Mouse (Mus musculus): ENCODE results near the gene Synpr. TPM values are rescaled to one million over a fixed set of nuclear protein-coding genes. Genes with fewer than 3 reads are reported as not detected.
A peak's percentile ranks its signal among the peaks of the same experiment; 100 is the strongest.

Synpr gene
- polyA plus RNA-seq, 1 experiment from 2014 or later = 0.14 TPM

GRCm38 (mm10) chr14:13355569-13356362 is 71.2 kb downstream of the Synpr start:
- H3K4me2 ChIP-seq = no peak overlapping the region
- no peaks in the 10 kb centered on the region for H3K9me3 ChIP-seq (replicated peaks)
- WGBS (ENCODE audit: insufficient replicate concordance) = 9% methylated on average over 7 of the region's 7 CpGs
- H3K36me3 ChIP-seq = no peaks in the 10 kb centered on the region
- DNase-seq (peak; percentile 3), ATAC-seq (ENCODE audit: low read depth) (no peak)
- H3K27ac ChIP-seq = no peak overlapping the region
- no peak overlapping the region for H3K9ac ChIP-seq
- no peak overlapping the region for H3K4me3 ChIP-seq (replicated peaks)
- no peaks in the 10 kb centered on the region for H3K27me3 ChIP-seq
- H3K4me1 ChIP-seq (replicated peaks) = no peaks in the 10 kb centered on the region

- 53% methylated on average over 5 of the region's 5 CpGs for WGBS (ENCODE audit: insufficient replicate concordance)
- DNase-seq = no peak
Measured at GRCm38 (mm10) chr14:13357101-13357667, 72.6 kb downstream of the Synpr start.

GRCm38 (mm10) chr14:13358037-13358436 is 73.5 kb downstream of the Synpr start:
- WGBS (ENCODE audit: insufficient replicate concordance) = 60% methylated on average over 2 of the region's 2 CpGs
- no peak overlapping the region for H3K27ac ChIP-seq
- no peaks in the 10 kb centered on the region for H3K4me1 ChIP-seq (replicated peaks)
- no peaks in the 10 kb centered on the region for H3K9me3 ChIP-seq (replicated peaks)
- H3K27me3 ChIP-seq = no peaks in the 10 kb centered on the region
- H3K9ac ChIP-seq = no peak overlapping the region
- no peaks in the 10 kb centered on the region for H3K36me3 ChIP-seq
- DNase-seq = no peak
- no peak for ATAC-seq (ENCODE audit: low read depth)
- no peak overlapping the region for H3K4me2 ChIP-seq
- no peak overlapping the region for H3K4me3 ChIP-seq (replicated peaks)

More at GRCm38 (mm10) chr14:13357101-13357667, 72.6 kb downstream of the Synpr start:
- H3K27me3 ChIP-seq = no peaks in the 10 kb centered on the region
- no peaks in the 10 kb centered on the region for H3K4me1 ChIP-seq (replicated peaks)
- H3K27ac ChIP-seq = no peak overlapping the region
- ATAC-seq (ENCODE audit: low read depth) = no peak
- H3K4me3 ChIP-seq (replicated peaks) = no peak overlapping the region
- no peak overlapping the region for H3K9ac ChIP-seq
- H3K36me3 ChIP-seq = no peaks in the 10 kb centered on the region
- no peaks in the 10 kb centered on the region for H3K9me3 ChIP-seq (replicated peaks)
- H3K4me2 ChIP-seq = no peak overlapping the region

- H3K4me1 ChIP-seq (replicated peaks) = no peaks in the 10 kb centered on the region
- no peak overlapping the region for H3K4me3 ChIP-seq (replicated peaks)
- H3K27ac ChIP-seq = no peak overlapping the region
- H3K4me2 ChIP-seq = no peak overlapping the region
- DNase-seq = no peak
- H3K36me3 ChIP-seq = no peaks in the 10 kb centered on the region
- no peaks in the 10 kb centered on the region for H3K9me3 ChIP-seq (replicated peaks)
- no peak overlapping the region for H3K9ac ChIP-seq
- ATAC-seq (ENCODE audit: low read depth) = 0 out of 2 replicates have a peak, but pooled peaks have one; percentile 47
- H3K27me3 ChIP-seq = no peaks in the 10 kb centered on the region
Measured at GRCm38 (mm10) chr14:13361184-13361583, 76.6 kb downstream of the Synpr start.

GRCm38 (mm10) chr14:13361642-13362041 is 77.1 kb downstream of the Synpr start:
- no peak overlapping the region for H3K4me2 ChIP-seq
- H3K9ac ChIP-seq = no peak overlapping the region
- peak; percentile 62 for ATAC-seq (ENCODE audit: low read depth)
- H3K9me3 ChIP-seq (replicated peaks) = no peaks in the 10 kb centered on the region
- no peaks in the 10 kb centered on the region for H3K36me3 ChIP-seq
- no peaks in the 10 kb centered on the region for H3K4me1 ChIP-seq (replicated peaks)
- H3K27ac ChIP-seq = no peak overlapping the region
- DNase-seq = no peak
- H3K4me3 ChIP-seq (replicated peaks) = no peak overlapping the region
- H3K27me3 ChIP-seq = no peaks in the 10 kb centered on the region
- WGBS (ENCODE audit: insufficient replicate concordance) = 31% methylated on average over 3 of the region's 3 CpGs

- Histone ChIP-seq H3K27me3 (no peaks in the 10 kb centered on the region), H3K27ac (no peak overlapping the region)
- WGBS (ENCODE audit: insufficient replicate concordance) = 64% methylated on average over 3 of the region's 3 CpGs
Measured at GRCm38 (mm10) chr14:13368309-13368708, 83.7 kb downstream of the Synpr start.

GRCm38 (mm10) chr14:13389081-13389480 is 104.5 kb downstream of the Synpr start:
- H3K27ac ChIP-seq = no peak overlapping the region
- no peak overlapping the region for H3K4me3 ChIP-seq (replicated peaks)
- 64% methylated on average over 7 of the region's 7 CpGs for WGBS (ENCODE audit: insufficient replicate concordance)
- no peak overlapping the region for H3K9ac ChIP-seq
- H3K9me3 ChIP-seq (replicated peaks) = no peaks in the 10 kb centered on the region
- H3K36me3 ChIP-seq = no peaks in the 10 kb centered on the region
- ATAC-seq (ENCODE audit: low read depth) = no peak
- no peak for DNase-seq
- H3K4me1 ChIP-seq (replicated peaks) = no peaks in the 10 kb centered on the region
- H3K4me2 ChIP-seq = no peak overlapping the region
- no peaks in the 10 kb centered on the region for H3K27me3 ChIP-seq

More at GRCm38 (mm10) chr14:13368309-13368708, 83.7 kb downstream of the Synpr start:
- no peak overlapping the region for H3K4me3 ChIP-seq (replicated peaks)
- DNase-seq = no peak
- H3K4me2 ChIP-seq = no peak overlapping the region
- H3K4me1 ChIP-seq (replicated peaks) = no peaks in the 10 kb centered on the region
- no peaks in the 10 kb centered on the region for H3K36me3 ChIP-seq
- ATAC-seq (ENCODE audit: low read depth) = no peak
- no peaks in the 10 kb centered on the region for H3K9me3 ChIP-seq (replicated peaks)
- H3K9ac ChIP-seq = no peak overlapping the region

- no peaks in the 10 kb centered on the region for H3K36me3 ChIP-seq
- no peak for ATAC-seq (ENCODE audit: low read depth)
- no peaks in the 10 kb centered on the region for H3K9me3 ChIP-seq (replicated peaks)
- H3K27me3 ChIP-seq = no peaks in the 10 kb centered on the region
- DNase-seq = no peak
- no peak overlapping the region for H3K9ac ChIP-seq
- no peaks in the 10 kb centered on the region for H3K4me1 ChIP-seq (replicated peaks)
- no peak overlapping the region for H3K4me3 ChIP-seq (replicated peaks)
- 58% methylated on average over 5 of the region's 5 CpGs for WGBS (ENCODE audit: insufficient replicate concordance)
- no peak overlapping the region for H3K4me2 ChIP-seq
- no peak overlapping the region for H3K27ac ChIP-seq
Measured at GRCm38 (mm10) chr14:13389954-13390353, 105.4 kb downstream of the Synpr start.

GRCm38 (mm10) chr14:13399226-13400020 is 114.8 kb downstream of the Synpr start:
- Histone ChIP-seq H3K4me2 (no peak overlapping the region), H3K9me3 (replicated peaks) (no peaks in the 10 kb centered on the region), H3K27me3 (no peaks in the 10 kb centered on the region), H3K36me3 (no peaks in the 10 kb centered on the region), H3K4me1 (replicated peaks) (no peaks in the 10 kb centered on the region), H3K9ac (no peak overlapping the region), H3K4me3 (replicated peaks) (no peak overlapping the region), H3K27ac (no peak overlapping the region)
- no peak for DNase-seq
- ATAC-seq (ENCODE audit: low read depth) = no peak
- 42% methylated on average over 6 of the region's 6 CpGs for WGBS (ENCODE audit: insufficient replicate concordance)

- H3K9ac ChIP-seq = no peak overlapping the region
- no peak overlapping the region for H3K4me2 ChIP-seq
- no peak for DNase-seq
- no peak overlapping the region for H3K4me3 ChIP-seq (replicated peaks)
- no peaks in the 10 kb centered on the region for H3K4me1 ChIP-seq (replicated peaks)
- H3K27ac ChIP-seq = no peak overlapping the region
- no peaks in the 10 kb centered on the region for H3K36me3 ChIP-seq
- H3K9me3 ChIP-seq (replicated peaks) = no peaks in the 10 kb centered on the region
- H3K27me3 ChIP-seq = no peaks in the 10 kb centered on the region
- WGBS (ENCODE audit: insufficient replicate concordance) = 61% methylated on average over 1 of the region's 1 CpGs
- no peak for ATAC-seq (ENCODE audit: low read depth)
Measured at GRCm38 (mm10) chr14:13411636-13412035, 127.1 kb downstream of the Synpr start.

GRCm38 (mm10) chr14:13440723-13441122 is 156.1 kb downstream of the Synpr start:
- WGBS (ENCODE audit: insufficient replicate concordance) = 63% methylated on average over 6 of the region's 6 CpGs
- Histone ChIP-seq H3K4me2 (no peak overlapping the region), H3K36me3 (no peaks in the 10 kb centered on the region)

More at GRCm38 (mm10) chr14:13440723-13441122, 156.1 kb downstream of the Synpr start:
- DNase-seq (no peak), ATAC-seq (ENCODE audit: low read depth) (no peak)
- H3K4me1 ChIP-seq (replicated peaks) = no peaks in the 10 kb centered on the region
- no peak overlapping the region for H3K27ac ChIP-seq
- no peaks in the 10 kb centered on the region for H3K27me3 ChIP-seq
- H3K9ac ChIP-seq = no peak overlapping the region
- 0 out of 2 replicates have a peak, but pooled peaks cover 5% of the 10 kb centered on the region for H3K9me3 ChIP-seq (replicated peaks)
- H3K4me3 ChIP-seq (replicated peaks) = no peak overlapping the region
